Mouse (Mus musculus) kidney, postnatal 10 days (tissue): Measurements from ENCODE around the gene Gm11020.

Experiments
- DNase-seq: peaks from one replicate; pipeline ENCODE4 v3.0.0; 2021; ENCODE audit warnings: mixed read lengths

The Gm11020 gene

GRCm38 (mm10) chr8:104342426-104342825, 21.1 kb downstream of the Gm11020 start:
- no peak for DNase-seq

GRCm38 (mm10) chr8:104343957-104344356, 22.6 kb downstream of the Gm11020 start:
- peak; percentile 93 for DNase-seq

- no peak for DNase-seq
Observed at GRCm38 (mm10) chr8:104344622-104345021, 23.3 kb downstream of the Gm11020 start.

GRCm38 (mm10) chr8:104346706-104347105, 25.3 kb downstream of the Gm11020 start:
- no peak for DNase-seq

GRCm38 (mm10) chr8:104348971-104349370, 27.6 kb downstream of the Gm11020 start:
- DNase-seq, result no peak

GRCm38 (mm10) chr8:104350047-104350446, 28.7 kb downstream of the Gm11020 start:
- DNase-seq, result no peak

- DNase-seq, result no peak
Observed at GRCm38 (mm10) chr8:104353186-104353585, 31.8 kb downstream of the Gm11020 start.

GRCm38 (mm10) chr8:104354504-104354903, 33.1 kb downstream of the Gm11020 start:
- no peak for DNase-seq

- no peak for DNase-seq
Observed at GRCm38 (mm10) chr8:104358637-104359036, 37.3 kb downstream of the Gm11020 start.

GRCm38 (mm10) chr8:104359778-104360456, 38.5 kb downstream of the Gm11020 start:
- no peak for DNase-seq

- DNase-seq, result no peak
Observed at GRCm38 (mm10) chr8:104365695-104366094, 44.3 kb downstream of the Gm11020 start.

GRCm38 (mm10) chr8:104367398-104367797, 46.0 kb downstream of the Gm11020 start:
- DNase-seq, result no peak

GRCm38 (mm10) chr8:104369591-104369990, 48.2 kb downstream of the Gm11020 start:
- DNase-seq, result no peak

- no peak for DNase-seq
Observed at GRCm38 (mm10) chr8:104370071-104370470, 48.7 kb downstream of the Gm11020 start.

GRCm38 (mm10) chr8:104371121-104371520, 49.8 kb downstream of the Gm11020 start:
- DNase-seq, result no peak
